Mouse (Mus musculus) liver, adult (tissue): ENCODE measurements around the gene Pptc7.

ENCODE experiments used
- GATA4 ChIP-seq: IDR thresholded peaks from 2 replicates; pipeline ENCODE4 v1.6.1; 2014; ENCODE audit warnings: mild to moderate bottlenecking, low read length; ENCODE audit not compliant: insufficient replicate concordance

Pptc7 gene

GRCm38 (mm10) chr5:122285029-122285766 lies 1.0 kb downstream of the Pptc7 start:
- no peak for TF ChIP-seq GATA4

- TF ChIP-seq GATA4 = no peak
Measured at GRCm38 (mm10) chr5:122285767-122286150, 1.6 kb downstream of the Pptc7 start.

DNA sequence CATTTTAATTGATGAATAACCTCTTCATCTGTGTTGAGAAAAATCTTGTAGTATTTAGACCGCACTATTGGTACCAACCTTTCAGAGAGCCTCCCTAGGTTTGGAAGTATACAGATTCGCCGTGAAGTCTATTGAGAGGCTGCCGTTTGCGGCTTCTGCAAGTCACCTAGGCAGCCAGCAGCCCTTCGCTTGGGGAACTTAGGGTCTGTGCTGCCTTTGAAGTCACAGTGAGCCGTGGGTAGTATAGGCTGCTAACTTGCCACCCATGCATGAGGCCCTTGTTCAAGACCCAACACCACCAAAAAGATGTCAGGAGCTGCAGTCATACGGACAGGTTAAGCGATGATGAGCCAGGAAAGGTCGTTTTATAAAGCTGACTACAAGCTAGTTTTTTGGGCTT lies 2.0 kb downstream of the Pptc7 start:
- no peak for TF ChIP-seq GATA4

GRCm38 (mm10) chr5:122287026-122287425 lies 2.9 kb downstream of the Pptc7 start:
- no peak for TF ChIP-seq GATA4

- TF ChIP-seq GATA4 = no peak
Measured at GRCm38 (mm10) chr5:122288147-122288811, 4.1 kb downstream of the Pptc7 start.

- no peak for TF ChIP-seq GATA4
Measured at GRCm38 (mm10) chr5:122291149-122291548, 7.0 kb downstream of the Pptc7 start.

DNA sequence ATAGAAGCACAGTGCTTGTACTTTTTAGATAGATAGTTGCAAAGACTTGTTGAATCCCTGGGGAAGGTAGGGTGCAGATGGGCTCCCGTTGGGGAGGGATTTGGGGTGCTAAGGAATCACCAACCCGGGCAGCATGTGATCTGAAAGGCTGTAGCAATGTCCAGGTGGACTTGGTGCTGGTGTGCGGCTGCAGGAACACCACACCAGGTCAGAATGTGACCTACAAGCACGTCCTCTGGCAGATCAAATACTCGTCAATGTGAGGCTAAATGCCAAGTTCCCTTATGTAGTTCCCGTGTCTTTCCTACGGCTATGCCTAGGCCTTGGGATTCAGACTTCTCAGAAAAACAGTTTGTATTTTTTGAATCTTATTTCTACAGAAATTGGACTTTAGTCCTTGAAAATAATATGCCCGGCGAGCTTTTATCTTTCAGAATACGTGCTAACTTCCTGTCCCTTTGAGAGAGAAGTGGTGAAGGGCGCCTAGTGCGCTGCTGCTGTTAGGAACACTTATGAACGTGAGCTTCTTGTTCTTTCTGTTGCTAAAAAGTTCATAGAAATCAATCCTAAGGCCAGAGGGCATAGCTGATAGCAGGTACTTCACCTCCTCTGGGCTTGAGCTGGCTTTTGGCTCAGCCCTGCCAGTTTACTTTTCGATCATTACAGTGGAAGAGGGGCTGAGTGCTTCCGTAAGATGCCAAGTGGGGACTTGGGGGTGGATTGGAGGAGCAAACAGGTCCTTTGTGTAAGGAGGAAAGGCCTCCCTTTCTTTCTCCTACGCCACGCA lies 7.6 kb downstream of the Pptc7 start:
- TF ChIP-seq GATA4 = peak; percentile 91

DNA sequence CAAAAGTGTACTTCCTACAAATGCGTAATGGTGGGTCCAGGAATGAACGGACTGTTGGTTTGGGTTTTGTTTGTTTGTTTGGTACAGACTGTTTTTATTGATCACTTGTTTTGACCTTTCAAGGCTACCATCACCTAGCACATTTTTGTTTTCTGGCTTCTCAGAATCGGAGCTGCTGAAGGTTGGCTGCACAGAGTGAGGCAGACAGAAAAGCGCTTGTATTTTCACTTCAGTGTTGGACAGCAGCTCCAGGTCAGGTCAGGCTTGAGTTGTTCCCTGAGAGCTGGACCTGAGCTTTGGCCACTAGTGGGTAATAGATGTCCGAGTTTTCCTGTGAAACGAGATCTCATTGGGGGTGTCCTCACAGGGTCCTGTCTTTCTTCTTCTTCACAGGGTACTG lies 9.0 kb downstream of the Pptc7 start:
- no peak for TF ChIP-seq GATA4

GRCm38 (mm10) chr5:122294219-122294735 lies 10.1 kb downstream of the Pptc7 start:
- TF ChIP-seq GATA4 = no peak

- no peak for TF ChIP-seq GATA4
Measured at GRCm38 (mm10) chr5:122295113-122295935, 11.2 kb downstream of the Pptc7 start.

DNA sequence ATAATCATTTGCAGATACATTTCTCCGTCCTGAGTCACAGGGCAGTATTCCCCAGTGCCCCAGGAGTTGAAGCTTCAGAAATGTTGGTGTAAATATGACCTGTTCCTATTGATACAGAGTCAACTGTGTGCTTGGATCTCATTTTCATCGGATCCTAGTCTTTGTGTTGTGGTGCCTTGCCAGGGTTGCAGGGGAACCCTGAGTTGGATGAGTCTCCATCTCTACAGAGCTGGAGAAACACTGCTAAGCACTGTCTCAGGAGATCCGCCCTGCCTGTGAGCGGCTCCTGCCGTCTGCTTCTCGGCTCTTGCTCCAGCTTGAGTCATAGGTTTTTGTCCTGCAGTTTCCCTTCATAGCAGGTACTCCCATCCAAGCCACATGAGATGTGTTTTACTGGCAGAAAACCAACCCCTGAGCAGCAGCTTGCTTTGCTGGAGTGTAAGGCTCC lies 15.9 kb downstream of the Pptc7 start:
- no peak for TF ChIP-seq GATA4

DNA sequence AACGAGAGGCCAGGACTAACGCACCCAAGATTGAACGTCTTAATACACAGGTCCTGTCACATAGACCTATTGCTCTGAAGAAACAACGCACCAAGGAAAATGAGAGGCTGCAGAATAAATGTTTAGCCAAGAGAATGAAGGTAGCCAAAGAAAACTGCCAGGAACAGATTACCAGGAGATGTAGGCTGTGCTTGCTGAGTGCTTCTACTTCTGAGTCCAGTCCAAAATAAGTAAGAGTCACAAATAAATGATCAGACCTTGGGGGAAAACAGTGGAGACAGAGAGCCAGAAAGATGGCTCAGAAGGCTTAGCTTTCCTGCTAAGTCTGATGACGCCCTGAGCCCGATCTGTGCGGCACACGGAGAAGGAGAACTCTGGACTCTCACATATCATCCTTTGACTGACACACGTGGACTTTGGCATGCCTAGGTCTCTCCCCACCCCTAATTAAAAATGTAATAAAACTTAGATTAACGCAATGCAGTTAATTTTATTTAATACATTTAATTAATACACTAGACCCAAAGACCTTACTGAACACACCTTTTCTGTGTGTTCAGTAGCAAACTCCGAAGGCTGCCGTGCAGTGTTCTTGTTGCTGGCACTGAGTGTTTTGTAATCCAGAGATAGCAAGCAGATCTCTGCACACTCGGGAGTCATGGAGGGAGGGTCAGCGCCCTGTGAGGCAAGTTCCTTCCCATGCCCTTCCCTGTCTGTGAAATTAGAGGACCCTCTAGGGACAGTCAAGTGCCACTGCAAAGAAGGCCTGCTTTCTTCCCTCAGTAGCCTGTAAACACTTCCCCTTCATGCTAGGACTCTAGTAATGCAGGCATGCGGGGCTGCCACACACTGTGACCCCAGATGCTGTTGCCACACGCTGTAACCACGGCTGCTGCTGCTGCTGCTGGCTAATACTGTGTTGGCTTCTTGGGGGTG lies 18.9 kb downstream of the Pptc7 start:
- TF ChIP-seq GATA4 = peak; percentile 49; the same call in 1 of the 2 replicates

GRCm38 (mm10) chr5:122303937-122304336 lies 19.8 kb downstream of the Pptc7 start:
- TF ChIP-seq GATA4 = no peak

- no peak for TF ChIP-seq GATA4
Measured at GRCm38 (mm10) chr5:122304541-122304940, 20.4 kb downstream of the Pptc7 start.
